Mouse (Mus musculus) olfactory bulb, adult 2 months (tissue): Measurements from ENCODE around the gene Psmd1.

Experiments
- CTCF ChIP-seq: fragments of 200-500 bp; IDR thresholded peaks from 2 replicates; pipeline ENCODE4 v1.5.1; 2012; ENCODE audit warnings: low read depth, mild to moderate bottlenecking, low read length, moderate library complexity; ENCODE audit not compliant: insufficient read depth
- POLR2A ChIP-seq: fragments of 200-500 bp; IDR thresholded peaks from 2 replicates; pipeline ENCODE4 v1.6.1; 2012; ENCODE audit warnings: mild to moderate bottlenecking, low read depth, low read length, moderate library complexity; ENCODE audit not compliant: insufficient read depth

DNA sequence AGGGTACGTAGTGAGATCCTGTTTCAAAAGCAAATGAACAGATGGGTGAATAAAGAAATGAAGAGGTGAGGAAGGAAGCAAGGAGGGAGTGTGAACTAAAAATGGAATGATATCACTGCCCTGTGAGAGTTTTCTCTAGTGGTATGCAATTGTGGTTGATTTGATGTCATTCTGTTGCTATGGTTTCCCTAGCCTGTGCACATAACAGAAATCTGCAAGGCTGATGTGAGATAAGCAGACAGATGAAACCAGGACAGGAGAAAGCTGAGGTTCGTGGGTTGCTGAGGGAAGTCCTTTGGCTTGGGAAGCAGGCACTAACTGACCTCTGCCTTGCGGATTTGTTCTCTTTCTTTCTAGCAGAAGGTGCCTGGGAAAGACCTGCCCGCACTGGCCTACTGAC lies 16.0 kb upstream of the Psmd1 start:
- no peak for TF ChIP-seq POLR2A
- no peak for TF ChIP-seq CTCF
